8 mouse cellular contexts compared by ENCODE assay signal in the genomic region with DNA sequence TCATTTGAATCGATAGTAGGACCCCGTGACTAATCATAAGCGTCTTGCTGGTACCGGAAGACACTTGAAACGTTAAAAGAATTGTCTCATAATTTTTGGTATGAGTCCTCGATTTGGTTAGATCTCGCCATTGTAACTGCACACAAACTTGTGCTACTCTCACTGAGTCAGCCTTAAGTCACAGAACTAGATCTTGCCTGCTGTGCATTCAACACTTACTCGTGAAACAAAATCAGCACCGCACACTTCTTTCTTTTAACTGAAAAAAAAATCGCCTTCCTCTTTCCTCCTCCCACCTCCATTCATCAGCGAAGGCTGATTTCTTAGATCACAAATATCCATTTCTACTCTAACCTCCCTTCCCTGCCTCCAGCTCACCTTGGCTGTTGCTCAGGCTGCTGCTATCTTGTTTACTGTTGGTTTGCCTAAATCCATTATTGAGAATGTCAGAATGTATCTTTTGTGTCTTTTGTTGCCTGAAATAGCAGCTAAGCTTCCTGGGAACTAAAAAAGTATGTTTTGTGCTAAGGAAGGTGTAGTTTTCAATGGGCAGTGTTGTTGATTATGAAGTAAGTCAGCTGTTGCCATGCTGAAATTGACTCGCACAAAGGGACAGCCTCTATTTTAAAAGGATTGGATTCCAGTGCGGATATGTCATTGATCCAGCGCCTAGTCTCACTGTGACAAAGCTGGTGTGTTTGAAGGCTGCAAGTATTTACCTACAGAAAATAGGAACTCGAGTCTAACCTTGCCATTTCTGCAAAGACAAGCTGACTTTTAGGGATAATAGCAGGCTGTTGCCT. TPM values are rescaled to one million over a fixed set of nuclear protein-coding genes. Genes with fewer than 3 reads are reported as not detected.
DNase-seq lines count a peak whose midpoint lies in the region; ATAC-seq lines count a peak whose summit lies in the region.

No protein-coding gene starts in this region.

- H3K27ac ChIP-seq in heart, embryonic 10.5 days = peak overlapping the region; percentile 91
- no peak overlapping the region for H3K27ac ChIP-seq in forebrain, embryonic 13.5 days
- peak overlapping the region; percentile 42; the same call in 1 of the 2 replicates for H3K27ac ChIP-seq in liver, embryonic 15.5 days (replicated peaks)

- peak overlapping the region; percentile 74 for H3K4me3 ChIP-seq in heart, embryonic 10.5 days
- peak overlapping the region; percentile 90 for H3K4me3 ChIP-seq in forebrain, embryonic 13.5 days
- H3K4me3 ChIP-seq in liver, embryonic 15.5 days (replicated peaks) = peak overlapping the region; percentile 65

- H3K9ac ChIP-seq in forebrain, embryonic 13.5 days = peak overlapping the region; percentile 91
- H3K9ac ChIP-seq in liver, embryonic 15.5 days = peak overlapping the region; percentile 41

- no peak for DNase-seq in heart, embryonic 10.5 days (ENCODE audit: low spot score)
- no peak for DNase-seq in heart, postnatal 4 days
- peak; percentile 29 for DNase-seq in CD4-positive, CD25-positive, alpha-beta regulatory T cell, adult 2 months (ENCODE audit: low read depth, low spot score)
- DNase-seq in urinary bladder, adult 2 months (ENCODE audit: low spot score) = no peak
- DNase-seq in right cerebral cortex, postnatal 25 days = no peak
- no peak for DNase-seq in cerebellum, adult 11 months

- H3K4me1 ChIP-seq in heart, embryonic 10.5 days = peaks cover 25% of the 10 kb centered on the region
- H3K4me1 ChIP-seq in forebrain, embryonic 13.5 days = peaks cover 22% of the 10 kb centered on the region
- peaks cover 19% of the 10 kb centered on the region for H3K4me1 ChIP-seq in liver, embryonic 15.5 days (replicated peaks)

- no peak for ATAC-seq in forebrain, embryonic 13.5 days
- ATAC-seq in liver, embryonic 15.5 days (ENCODE audit: insufficient read depth) = no peak

- no peaks in the 10 kb centered on the region for H3K9me3 ChIP-seq in heart, embryonic 10.5 days
- H3K9me3 ChIP-seq in forebrain, embryonic 13.5 days (replicated peaks) = no peaks in the 10 kb centered on the region
- no peaks in the 10 kb centered on the region for H3K9me3 ChIP-seq in liver, embryonic 15.5 days (replicated peaks)

- H3K36me3 ChIP-seq in heart, embryonic 10.5 days = no peaks in the 10 kb centered on the region
- no peaks in the 10 kb centered on the region for H3K36me3 ChIP-seq in forebrain, embryonic 13.5 days (ENCODE audit: poor library complexity, severe bottlenecking)
- H3K36me3 ChIP-seq in liver, embryonic 15.5 days (replicated peaks) = no peaks in the 10 kb centered on the region

- 7% methylated on average over 15 of the region's 15 CpGs for WGBS in heart, embryonic 10.5 days
- 2% methylated on average over 15 of the region's 15 CpGs for WGBS in forebrain, embryonic 13.5 days
- 10% methylated on average over 15 of the region's 15 CpGs for WGBS in liver, embryonic 15.5 days (ENCODE audit: insufficient replicate concordance)

- H3K27me3 ChIP-seq in heart, embryonic 10.5 days (ENCODE audit: insufficient read depth, poor library complexity, severe bottlenecking) = peaks cover 5% of the 10 kb centered on the region; the same call in 1 of the 2 replicates
- H3K27me3 ChIP-seq in forebrain, embryonic 13.5 days = peaks cover 8% of the 10 kb centered on the region
- peaks cover 33% of the 10 kb centered on the region for H3K27me3 ChIP-seq in liver, embryonic 15.5 days

- H3K4me2 ChIP-seq in forebrain, embryonic 13.5 days = peak overlapping the region; percentile 70
- peak overlapping the region; percentile 76 for H3K4me2 ChIP-seq in liver, embryonic 15.5 days

RNA-seq across cellular contexts. Expression of a gene that starts 1.4 kb away (rescaled TPM):
- polyA plus RNA-seq in heart, embryonic 10.5 days (2016; fragmentation: Nextera tagmentation; extraction: Ambion mirVana) = 23.5 and 28.8 TPM in 2 replicates
- total RNA-seq in heart, postnatal 4 days (2021) = 10 to 100 TPM; 20.7 to 24.4 TPM
- polyA plus RNA-seq in forebrain, embryonic 13.5 days (2015; fragmentation: Nextera tagmentation; extraction: Ambion mirVana) = 36.7 and 40.1 TPM in 2 replicates
- polyA plus RNA-seq in liver, embryonic 15.5 days (2015; fragmentation: Nextera tagmentation; extraction: Ambion mirVana) = 8.4 and 10.9 TPM in 2 replicates
- polyA plus RNA-seq in urinary bladder, adult 2 months (2012; rRNA removed) = 16.9 and 19.3 TPM in 2 replicates
